Mouse (Mus musculus) lung, embryonic 16.5 days (tissue): ENCODE measurements at regions not wholly inside any gene's neighbourhood (a gene's known extent, or its start where the extent isn't known, plus 50 kb on each side); places are given as distances from the start of the nearest gene placed in this dataset.
"Not testable (repeated sequence)": the region's sequence is repeated elsewhere in the genome, so short reads cannot be mapped to it uniquely, and the experiment has no call there.

ENCODE experiments used
- ATAC-seq: fragments of 200-750 bp; cut with Nextera tagmentation; 2 replicates; pipeline ENCODE4 v1.8.0; 2017; ENCODE audit warnings: low read depth, mild to moderate bottlenecking, moderate library complexity
- H3K27ac ChIP-seq: fragments of 300-500 bp; sonication (generic); 2 replicates; pipeline ENCODE4 v1.5.1; 2014; ENCODE audit warnings: mild to moderate bottlenecking, control low read depth, low read length
- H3K27me3 ChIP-seq: fragments of 300-500 bp; sonication (generic); 2 replicates; pipeline ENCODE4 v1.6.1; 2014; ENCODE audit warnings: low read depth, low read length, mixed read lengths; ENCODE audit not compliant: control insufficient read depth, insufficient read depth
- H3K36me3 ChIP-seq: fragments of 300-500 bp; sonication (generic); 2 replicates; pipeline ENCODE4 v1.6.1; 2014; ENCODE audit warnings: low read length; ENCODE audit not compliant: control insufficient read depth, insufficient read depth
- H3K4me1 ChIP-seq: fragments of 300-500 bp; sonication (generic); replicated peaks from 2 replicates; pipeline ENCODE4 v1.6.1; 2014; ENCODE audit warnings: low read length, mixed read lengths; ENCODE audit not compliant: control insufficient read depth, insufficient read depth
- H3K4me2 ChIP-seq: fragments of 300-500 bp; sonication (generic); 2 replicates; pipeline ENCODE4 v1.6.1; 2014; ENCODE audit warnings: low read depth, low read length, control low read depth
- H3K4me3 ChIP-seq: fragments of 300-500 bp; sonication (generic); 2 replicates; pipeline ENCODE4 v1.5.1; 2014; ENCODE audit warnings: mild to moderate bottlenecking, low read length, control low read depth
- H3K9ac ChIP-seq: fragments of 300-500 bp; sonication (generic); 2 replicates; pipeline ENCODE4 v1.6.1; 2014; ENCODE audit warnings: low read length, control low read depth
- H3K9me3 ChIP-seq: fragments of 300-500 bp; sonication (generic); 2 replicates; pipeline ENCODE4 v1.6.1; 2016; ENCODE audit warnings: low read length; ENCODE audit not compliant: control insufficient read depth
- WGBS: fragments of 180-500 bp; shearing (Covaris S2); extraction: QIAGEN DNeasy Blood & Tissue Kit; methylation state at CpG from one replicate; pipeline ENCODE4 v1.1.7; 2014; 5-methylcytosine and 5-hydroxymethylcytosine counted together

DNA sequence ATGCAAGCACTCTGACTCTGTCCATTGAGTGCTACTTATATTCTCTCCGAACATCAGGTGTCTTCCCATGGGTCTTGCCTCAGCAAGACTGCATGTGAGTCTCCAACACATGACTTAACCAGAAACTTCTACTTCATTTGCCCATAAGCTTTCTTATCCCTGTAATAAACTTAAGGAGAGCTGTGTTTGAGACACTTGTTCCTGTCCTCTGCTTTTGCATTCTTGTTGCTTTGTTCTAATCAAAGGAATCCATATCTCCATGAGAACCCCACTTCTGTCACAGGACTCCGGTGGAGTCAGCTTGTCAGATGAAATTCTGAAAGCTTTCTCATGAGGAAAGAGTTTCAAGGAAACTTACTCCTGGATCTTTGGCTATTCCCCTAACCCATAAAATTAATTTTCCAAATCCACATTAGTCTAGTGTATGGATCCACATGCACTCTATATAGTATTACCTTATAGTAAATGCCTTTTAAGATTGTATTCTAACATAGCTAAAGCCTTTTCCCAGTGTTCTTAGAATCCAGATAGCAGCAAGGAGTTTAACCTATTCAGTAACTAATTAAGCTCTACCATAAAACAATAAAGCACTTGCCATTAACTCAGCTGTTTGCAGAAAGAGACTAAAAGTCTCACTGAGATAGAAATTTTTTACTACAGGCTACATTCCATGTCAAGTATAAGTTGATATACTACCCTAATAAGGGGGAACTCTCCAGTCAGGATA, 397.4 kb downstream of the Grxcr1 start:
- H3K4me2 ChIP-seq, H3K36me3 ChIP-seq, H3K27me3 ChIP-seq, H3K27ac ChIP-seq, H3K9me3 ChIP-seq, H3K4me3 ChIP-seq, H3K4me1 ChIP-seq, H3K9ac ChIP-seq, ATAC-seq: not testable (repeated sequence)
- 76% methylated on average over 2 of the region's 2 CpGs for WGBS

DNA sequence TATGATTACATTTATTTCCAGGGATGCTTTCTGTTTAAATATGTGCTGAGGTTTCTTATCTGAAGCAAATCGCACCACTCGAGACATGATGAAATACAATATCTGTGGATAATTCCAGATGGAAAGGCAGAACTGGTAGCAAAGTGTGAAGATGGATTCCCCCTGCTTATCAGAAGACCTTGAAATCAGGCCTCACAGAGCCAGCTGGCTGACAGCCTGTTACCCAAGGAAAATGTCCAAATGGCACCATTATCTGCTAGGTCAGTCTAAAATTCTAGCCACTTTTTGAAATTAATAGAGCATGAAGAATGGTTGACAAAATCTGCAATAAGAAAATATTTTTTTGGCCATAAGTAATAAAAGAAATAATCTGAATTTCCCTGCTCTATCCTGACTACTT, 438.5 kb downstream of the Grxcr1 start:
- no peak overlapping the region for H3K27ac ChIP-seq
- no peaks in the 10 kb centered on the region for H3K36me3 ChIP-seq
- 53% methylated on average over 2 of the region's 2 CpGs for WGBS
- H3K9me3 ChIP-seq, result no peaks in the 10 kb centered on the region
- H3K27me3 ChIP-seq, result no peaks in the 10 kb centered on the region
- no peak overlapping the region for H3K9ac ChIP-seq
- no peak overlapping the region for H3K4me2 ChIP-seq
- H3K4me1 ChIP-seq, result no peaks in the 10 kb centered on the region
- no peak overlapping the region for H3K4me3 ChIP-seq
- no peak for ATAC-seq

DNA sequence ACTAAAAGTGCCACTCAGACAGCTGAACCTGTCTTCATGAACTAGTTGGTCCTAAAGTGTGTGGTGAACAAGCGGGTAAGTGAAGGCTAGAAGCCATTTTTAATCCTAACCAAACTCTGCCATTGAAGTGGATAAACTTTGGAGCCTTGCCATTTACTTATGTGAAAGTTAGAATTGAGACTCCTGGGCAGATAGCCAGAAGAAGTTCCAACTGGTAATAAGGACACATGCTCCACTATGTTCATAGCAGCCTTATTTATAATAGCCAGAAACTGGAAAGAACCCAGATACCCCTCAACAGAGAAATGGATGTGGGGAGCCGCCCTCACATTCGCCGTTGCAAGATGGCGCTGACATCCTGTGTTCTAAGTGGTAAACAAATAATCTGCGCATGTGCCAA, 439.7 kb downstream of the Grxcr1 start:
- H3K9me3 ChIP-seq, H3K9ac ChIP-seq, H3K36me3 ChIP-seq, H3K4me2 ChIP-seq, H3K27me3 ChIP-seq, H3K4me1 ChIP-seq, H3K27ac ChIP-seq, H3K4me3 ChIP-seq: not testable (repeated sequence)
- 0 out of 2 replicates have a peak, but pooled peaks have one; percentile 43 for ATAC-seq
- 56% methylated on average over 5 of the region's 6 CpGs for WGBS
